Mouse (Mus musculus) retina, postnatal 7 days (tissue): ENCODE data around the gene Abhd17a.

Experiments
- DNase-seq: peaks from one replicate; pipeline ENCODE4 v3.0.0-alpha.2; 2012; ENCODE audit warnings: low read depth, low spot score

Abhd17a gene

GRCm38 (mm10) chr10:80546945-80547344 is 43.2 kb downstream of the Abhd17a start:
- DNase-seq, result no peak

GRCm38 (mm10) chr10:80545590-80545989 is 44.6 kb downstream of the Abhd17a start:
- no peak for DNase-seq

GRCm38 (mm10) chr10:80543873-80544272 is 46.3 kb downstream of the Abhd17a start:
- DNase-seq, result no peak

- DNase-seq, result no peak
Measured at GRCm38 (mm10) chr10:80539493-80539892, 50.6 kb downstream of the Abhd17a start.

DNA sequence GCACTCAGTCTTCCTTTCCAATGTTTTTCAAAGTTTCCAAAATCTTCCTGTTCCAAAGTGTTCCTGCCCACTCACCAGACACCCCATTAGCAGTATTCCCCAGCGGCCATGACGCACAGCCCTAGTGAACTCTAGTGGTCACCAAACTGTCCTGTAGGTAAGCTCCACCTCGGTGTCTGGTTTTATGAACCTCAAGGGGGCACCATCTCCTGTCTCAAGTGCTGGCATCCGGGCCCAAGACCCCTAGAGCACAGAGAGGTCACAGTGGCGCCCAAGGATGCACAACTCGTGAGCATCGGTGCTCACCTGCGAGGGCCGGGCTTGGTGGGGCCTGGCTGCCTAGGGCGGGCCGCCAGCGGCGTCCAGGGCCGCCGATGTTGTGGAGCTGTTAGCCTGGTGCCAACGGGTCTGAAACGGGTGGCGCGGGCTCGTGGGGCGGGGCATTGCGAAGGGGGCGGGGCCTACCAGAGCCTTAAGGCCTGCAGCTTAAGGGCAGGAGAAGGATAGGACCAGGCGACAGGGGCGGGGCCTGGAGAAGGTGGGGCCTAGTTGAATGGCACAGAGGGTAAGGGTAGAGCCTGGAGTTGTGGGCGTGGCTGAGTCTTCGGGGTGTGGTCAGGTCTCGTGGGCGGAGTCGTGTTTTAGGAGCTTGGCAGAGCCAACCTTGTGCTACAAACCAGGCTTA is 51.3 kb downstream of the Abhd17a start, which contains the start of gene Atp8b3:
Atp8b3 (minus strand) TSS at position 415 of the 685 bp plus-strand sequence.
- peak; percentile 44 for DNase-seq

DNA sequence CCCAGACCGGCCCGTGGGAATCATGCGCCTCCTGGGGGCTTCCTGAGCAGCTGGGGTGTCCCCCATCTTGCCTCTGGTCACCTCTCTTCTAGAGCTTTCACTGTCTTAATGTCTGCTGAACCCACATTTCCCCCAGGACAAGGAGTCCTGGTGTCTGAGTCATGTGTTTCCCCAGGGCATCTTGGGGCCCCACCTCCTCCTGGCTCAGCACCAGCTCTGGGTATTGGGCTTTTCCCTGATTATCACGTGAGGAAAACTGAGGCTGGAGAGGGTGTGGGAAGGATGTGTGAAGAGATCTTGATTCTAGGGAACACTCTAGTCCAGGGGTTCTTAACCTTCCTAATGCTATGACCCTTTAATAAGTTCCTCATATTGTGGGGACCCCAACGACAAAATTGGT is 52.0 kb downstream of the Abhd17a start:
- DNase-seq, result no peak

GRCm38 (mm10) chr10:80535711-80536110 is 54.4 kb downstream of the Abhd17a start:
- no peak for DNase-seq

DNA sequence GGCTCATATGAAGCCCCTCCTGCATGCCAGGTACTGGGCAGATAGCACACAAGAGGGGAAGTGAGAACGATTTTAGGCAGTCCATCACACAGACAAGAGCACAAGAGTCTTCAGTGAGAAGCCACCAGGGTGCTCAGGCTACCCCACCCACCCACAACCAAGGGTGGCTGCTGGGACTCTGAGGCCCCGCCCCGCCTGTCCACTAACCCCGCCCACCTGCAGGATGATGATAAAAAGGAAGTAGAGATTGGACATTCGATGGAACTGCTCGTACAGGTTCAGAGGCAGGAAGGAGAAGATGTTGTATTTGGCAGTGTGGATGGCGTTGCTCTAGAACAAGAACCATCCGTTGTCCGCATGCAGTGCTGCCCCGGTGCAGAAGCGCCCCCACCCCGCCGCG is 55.1 kb downstream of the Abhd17a start:
- DNase-seq, result no peak

DNA sequence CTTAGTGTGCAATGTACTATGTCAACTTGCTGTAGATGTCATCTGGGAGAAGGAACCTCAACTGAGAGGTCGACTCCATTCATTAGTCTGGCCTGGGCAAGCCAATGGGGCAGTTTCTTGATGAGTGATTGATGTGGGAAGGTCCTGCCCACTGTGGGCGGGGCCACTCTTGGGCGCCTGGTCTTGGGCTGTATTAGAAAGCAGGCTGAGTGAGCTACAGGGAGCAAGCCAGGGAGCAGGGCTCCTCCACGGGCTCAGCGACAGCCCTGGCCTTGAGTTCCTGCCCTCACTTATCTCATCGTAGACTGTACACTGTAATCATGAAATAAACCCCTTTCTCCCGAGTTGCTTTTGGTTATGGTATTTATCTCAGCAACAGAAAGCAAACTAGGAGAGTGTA is 56.4 kb downstream of the Abhd17a start:
- DNase-seq, result no peak
